Mouse (Mus musculus) cerebellum, postnatal 10 days (tissue): Measurements from ENCODE around the gene Gm28891.
"Not testable (repeated sequence)": the region's sequence is repeated elsewhere in the genome, so short reads cannot be mapped to it uniquely, and the experiment has no call there.

Experiments
- DNase-seq, 2 experiments: peaks; one replicate each; pipeline ENCODE4 v3.0.0; 2021; ENCODE audit warnings: mixed read lengths in 2 of 2

Gene Gm28891

GRCm38 (mm10) chrY:60240902-60241301 lies at the start of gene Gm28891:
Gm28891 (plus strand) TSS chrY:60241202.
- DNase-seq: not testable (repeated sequence)
